Mouse (Mus musculus): ENCODE measurements at regions not wholly inside any gene's neighbourhood (a gene's known extent, or its start where the extent isn't known, plus 50 kb on each side); places are given as distances from the start of the nearest gene placed in this dataset.

- DNase-seq (ENCODE audit: low spot score): no peak
These were observed 68.7 kb downstream of the Npepl1 start for GRCm38 (mm10) chr2:174178801-174179200.

- no peak for DNase-seq (ENCODE audit: low spot score)
These were observed 74.6 kb downstream of the Npepl1 start for GRCm38 (mm10) chr2:174184797-174185196.

GRCm38 (mm10) chr2:174191071-174191470 is 80.9 kb downstream of the Npepl1 start:
- no peak for DNase-seq (ENCODE audit: low spot score)

- DNase-seq (ENCODE audit: low spot score): no peak
These were observed 81.4 kb downstream of the Npepl1 start for GRCm38 (mm10) chr2:174191516-174191915.

GRCm38 (mm10) chr2:174192026-174192425 is 81.9 kb downstream of the Npepl1 start:
- DNase-seq (ENCODE audit: low spot score): no peak

GRCm38 (mm10) chr2:174193506-174193905 is 83.4 kb downstream of the Npepl1 start:
- DNase-seq (ENCODE audit: low spot score): peak; percentile 9

- no peak for DNase-seq (ENCODE audit: low spot score)
These were observed 85.5 kb downstream of the Npepl1 start for GRCm38 (mm10) chr2:174195651-174196050.

- DNase-seq (ENCODE audit: low spot score): no peak
These were observed 86.6 kb downstream of the Npepl1 start for GRCm38 (mm10) chr2:174196696-174197215.

GRCm38 (mm10) chr2:174197306-174197945 is 86.7 kb upstream of the Gnas start:
- no peak for DNase-seq (ENCODE audit: low spot score)

- DNase-seq (ENCODE audit: low spot score): no peak
These were observed 85.6 kb upstream of the Gnas start for GRCm38 (mm10) chr2:174198406-174198971.

GRCm38 (mm10) chr2:174199961-174200862 is 83.9 kb upstream of the Gnas start:
- no peak for DNase-seq (ENCODE audit: low spot score)

GRCm38 (mm10) chr2:174203412-174203811 is 80.7 kb upstream of the Gnas start:
- no peak for DNase-seq (ENCODE audit: low spot score)

- no peak for DNase-seq (ENCODE audit: low spot score)
These were observed 72.4 kb upstream of the Gnas start for GRCm38 (mm10) chr2:174211681-174212080.

GRCm38 (mm10) chr2:174226660-174227059 is 57.5 kb upstream of the Gnas start:
- no peak for DNase-seq (ENCODE audit: low spot score)
